Mouse (Mus musculus): ENCODE data around the gene Tomm34. TPM values are rescaled to one million over a fixed set of nuclear protein-coding genes. Genes with fewer than 3 reads are reported as not detected.

The Tomm34 gene
- polyA plus RNA-seq, 1 experiment: 36.0 TPM

DNA sequence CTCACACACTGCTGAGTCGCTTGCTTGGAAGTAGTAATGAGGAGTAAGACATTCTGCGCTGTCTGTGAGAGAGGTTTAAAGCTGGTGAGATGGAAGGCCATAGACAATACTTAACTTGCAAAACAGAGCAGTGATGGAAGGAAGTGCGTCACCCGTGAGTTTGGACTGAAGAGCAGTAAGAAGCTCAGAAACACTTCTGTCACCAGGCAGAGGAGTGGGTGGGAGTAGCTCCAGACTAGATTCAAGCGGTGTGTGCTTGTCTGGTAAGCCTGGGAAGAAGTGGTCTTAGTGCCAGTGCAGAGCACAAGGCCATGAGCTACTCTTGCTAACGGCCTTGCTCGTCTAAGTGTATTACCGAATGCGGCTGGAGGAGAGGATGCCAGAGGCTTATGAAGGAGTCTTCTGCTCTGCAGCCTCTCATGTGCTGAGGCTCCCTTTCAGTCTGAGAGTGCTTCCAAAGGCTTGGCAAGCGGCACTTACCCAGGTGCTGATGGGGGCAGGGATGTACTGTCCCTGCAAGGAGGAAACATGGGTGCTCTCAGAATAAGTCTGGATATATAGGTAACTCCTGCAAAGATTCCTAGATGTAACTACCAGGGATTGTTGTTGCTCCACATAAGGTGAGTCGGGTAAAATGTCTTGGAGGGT lies 27.8 kb upstream of the Tomm34 start:
- no peak for TF ChIP-seq POLR2A (IDR thresholded peaks at IDR 0.05; ENCODE audit: borderline replicate concordance, extremely low read depth, insufficient read depth, insufficient read length, poor library complexity, severe bottlenecking)
- no peak for TF ChIP-seq CTCF (IDR thresholded peaks at IDR 0.05; ENCODE audit: borderline replicate concordance, extremely low read depth, insufficient read depth, insufficient read length)
- DNase-seq (ENCODE audit: low read depth): no peak

DNA sequence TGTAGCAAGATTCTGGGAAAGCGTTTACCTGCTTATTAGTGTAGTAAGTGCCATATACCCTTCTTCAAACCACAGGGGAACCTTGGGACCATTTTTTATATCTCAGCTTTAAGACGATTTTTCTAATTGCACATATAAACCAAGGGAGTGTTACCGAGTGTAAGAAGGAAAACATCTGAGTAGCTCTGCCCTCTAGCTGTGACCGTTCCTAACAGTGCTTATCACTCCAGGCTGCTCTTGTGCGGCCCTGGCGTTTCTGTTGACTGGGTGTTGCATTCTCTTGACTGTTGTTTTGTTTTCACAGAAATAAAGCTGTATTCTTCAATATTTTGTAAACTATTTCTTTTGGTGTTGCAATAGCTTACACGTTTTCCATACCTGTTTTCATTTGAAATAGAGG lies 23.2 kb upstream of the Tomm34 start:
- TF ChIP-seq POLR2A (IDR thresholded peaks at IDR 0.05; ENCODE audit: borderline replicate concordance, extremely low read depth, insufficient read depth, insufficient read length, poor library complexity, severe bottlenecking) (no peak), CTCF (IDR thresholded peaks at IDR 0.05; ENCODE audit: borderline replicate concordance, extremely low read depth, insufficient read depth, insufficient read length) (no peak)
- no peak for DNase-seq (ENCODE audit: low read depth)

DNA sequence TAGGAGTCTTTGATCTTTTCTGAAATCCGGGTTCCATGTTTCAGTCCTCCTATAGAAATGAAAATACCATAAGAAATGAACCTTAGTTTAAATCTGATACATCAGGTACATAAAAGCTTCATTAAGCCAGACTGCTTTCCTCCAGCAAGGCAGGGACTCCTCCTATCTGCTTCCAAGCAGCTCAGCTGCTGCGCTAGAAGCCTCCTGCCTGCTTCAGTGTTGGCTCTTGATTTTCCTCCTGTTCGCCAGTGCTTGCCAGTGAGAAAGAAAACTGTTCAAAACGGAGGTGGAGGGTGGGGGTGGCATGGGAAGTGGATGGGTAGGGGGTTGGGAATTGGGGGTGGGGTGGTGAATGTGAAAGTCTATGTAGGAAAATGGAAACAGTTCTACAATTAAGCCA lies 18.5 kb upstream of the Tomm34 start:
- DNase-seq (ENCODE audit: low read depth): no peak
- TF ChIP-seq CTCF (IDR thresholded peaks at IDR 0.05; ENCODE audit: borderline replicate concordance, extremely low read depth, insufficient read depth, insufficient read length) (no peak), POLR2A (IDR thresholded peaks at IDR 0.05; ENCODE audit: borderline replicate concordance, extremely low read depth, insufficient read depth, insufficient read length, poor library complexity, severe bottlenecking) (no peak)

DNA sequence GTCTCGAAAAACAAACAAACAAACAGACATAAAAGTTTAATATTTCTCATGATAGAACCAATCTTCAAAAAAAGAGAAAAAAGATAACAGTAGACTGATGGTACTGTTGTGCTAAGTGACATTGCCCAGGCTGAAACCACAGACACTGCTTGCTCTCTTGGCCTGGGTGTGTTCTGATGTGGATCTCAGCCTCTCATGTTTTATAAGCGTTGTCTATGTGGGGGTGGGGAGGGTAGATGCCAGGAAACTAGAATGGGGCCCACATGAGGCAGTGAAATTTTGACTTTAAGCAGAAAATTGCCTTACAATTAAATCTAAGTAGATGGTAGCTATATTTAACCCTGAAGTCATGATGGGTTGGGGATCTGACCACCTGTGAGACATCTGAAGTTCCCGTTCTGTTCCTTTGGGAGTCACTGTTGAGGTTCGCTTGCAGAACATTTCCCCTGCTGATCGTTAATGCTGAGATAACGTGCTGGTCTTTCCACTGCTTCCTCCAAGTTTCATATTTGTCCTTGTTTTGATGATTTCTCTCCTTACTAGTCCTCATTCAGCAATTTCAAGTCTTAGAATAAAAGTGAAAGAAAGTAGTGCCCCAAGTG lies 16.5 kb upstream of the Tomm34 start:
- TF ChIP-seq CTCF (IDR thresholded peaks at IDR 0.05; ENCODE audit: borderline replicate concordance, extremely low read depth, insufficient read depth, insufficient read length) (no peak), POLR2A (IDR thresholded peaks at IDR 0.05; ENCODE audit: borderline replicate concordance, extremely low read depth, insufficient read depth, insufficient read length, poor library complexity, severe bottlenecking) (no peak)
- no peak for DNase-seq (ENCODE audit: low read depth)

DNA sequence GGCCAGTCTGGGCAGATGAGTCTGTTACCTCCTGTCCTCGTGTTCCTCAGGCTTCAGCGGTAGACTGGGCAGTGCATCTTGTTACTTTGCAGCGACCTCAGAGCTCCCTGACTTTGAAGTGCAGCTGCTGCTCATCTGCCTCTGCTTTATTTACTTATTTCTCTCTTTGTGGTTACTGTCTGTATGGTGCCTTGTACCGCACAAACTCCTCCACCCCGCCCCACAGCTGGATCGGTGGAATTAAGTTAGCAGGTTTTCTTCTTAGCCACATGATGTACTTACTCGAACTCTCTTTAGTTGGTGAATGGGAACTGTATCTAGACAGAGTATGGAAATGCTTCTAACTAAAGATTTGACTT lies 13.4 kb upstream of the Tomm34 start:
- no peak for TF ChIP-seq POLR2A (IDR thresholded peaks at IDR 0.05; ENCODE audit: borderline replicate concordance, extremely low read depth, insufficient read depth, insufficient read length, poor library complexity, severe bottlenecking)
- TF ChIP-seq CTCF (IDR thresholded peaks at IDR 0.05; ENCODE audit: borderline replicate concordance, extremely low read depth, insufficient read depth, insufficient read length): no peak

DNA sequence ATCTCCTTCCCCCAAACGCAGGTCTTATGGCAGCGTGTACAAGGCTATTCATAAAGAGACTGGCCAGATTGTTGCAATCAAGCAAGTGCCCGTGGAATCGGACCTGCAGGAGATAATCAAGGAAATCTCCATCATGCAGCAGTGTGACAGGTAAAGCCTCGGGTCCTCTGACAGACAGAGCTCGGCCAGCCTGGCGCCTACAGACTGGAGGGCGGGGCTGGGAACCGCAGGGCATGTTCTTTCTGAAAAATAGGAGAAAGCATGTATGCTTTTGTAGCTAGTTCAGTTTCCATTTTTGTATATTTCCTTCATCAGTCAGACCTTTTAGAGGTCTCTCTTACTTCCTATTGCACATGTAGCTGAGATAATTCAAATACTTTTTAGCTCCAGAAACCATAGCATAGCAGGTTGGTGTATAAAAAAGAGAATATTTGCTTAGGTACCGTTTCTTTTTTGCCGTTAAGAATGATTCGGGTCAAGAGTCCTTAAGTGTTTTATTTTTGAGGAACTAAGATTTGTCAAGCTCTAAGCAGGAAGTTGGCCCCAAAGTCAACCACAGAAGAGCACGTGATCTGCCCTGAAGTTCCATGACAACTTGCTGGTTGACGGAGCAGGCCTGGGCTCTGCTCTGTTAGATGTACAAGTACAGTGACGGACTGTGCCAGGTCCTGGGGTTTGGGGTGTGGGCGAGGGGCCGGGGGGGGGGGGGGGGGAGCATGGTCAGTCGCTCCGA lies 12.8 kb upstream of the Tomm34 start:
- TF ChIP-seq CTCF (IDR thresholded peaks at IDR 0.05; ENCODE audit: borderline replicate concordance, extremely low read depth, insufficient read depth, insufficient read length): no peak
- no peak for TF ChIP-seq POLR2A (IDR thresholded peaks at IDR 0.05; ENCODE audit: borderline replicate concordance, extremely low read depth, insufficient read depth, insufficient read length, poor library complexity, severe bottlenecking)
- no peak for DNase-seq (ENCODE audit: low read depth)

More for the DNA sequence above, 13.4 kb upstream of the Tomm34 start:
- no peak for DNase-seq (ENCODE audit: low read depth)

DNA sequence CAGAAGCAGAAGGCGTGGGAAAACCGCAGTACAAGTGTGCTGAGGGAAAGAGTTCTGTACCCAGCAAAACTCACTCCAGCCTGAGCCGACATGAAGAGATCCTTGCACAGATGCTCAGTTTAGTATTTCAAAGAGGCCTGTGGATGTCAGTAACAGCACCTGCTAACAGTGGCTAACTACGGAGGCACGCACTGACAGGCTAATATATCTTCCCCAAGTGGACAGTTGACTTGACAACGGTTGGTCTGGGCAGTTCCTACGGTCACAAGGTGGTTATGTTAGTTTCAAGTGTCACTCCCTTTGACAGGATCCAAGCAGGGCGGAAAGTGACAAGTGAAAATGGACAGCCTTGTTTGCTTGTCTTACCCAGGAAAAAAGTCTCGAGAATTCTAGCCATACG lies 11.2 kb upstream of the Tomm34 start:
- DNase-seq (ENCODE audit: low read depth): no peak
- TF ChIP-seq CTCF (IDR thresholded peaks at IDR 0.05; ENCODE audit: borderline replicate concordance, extremely low read depth, insufficient read depth, insufficient read length) (no peak), POLR2A (IDR thresholded peaks at IDR 0.05; ENCODE audit: borderline replicate concordance, extremely low read depth, insufficient read depth, insufficient read length, poor library complexity, severe bottlenecking) (no peak)

DNA sequence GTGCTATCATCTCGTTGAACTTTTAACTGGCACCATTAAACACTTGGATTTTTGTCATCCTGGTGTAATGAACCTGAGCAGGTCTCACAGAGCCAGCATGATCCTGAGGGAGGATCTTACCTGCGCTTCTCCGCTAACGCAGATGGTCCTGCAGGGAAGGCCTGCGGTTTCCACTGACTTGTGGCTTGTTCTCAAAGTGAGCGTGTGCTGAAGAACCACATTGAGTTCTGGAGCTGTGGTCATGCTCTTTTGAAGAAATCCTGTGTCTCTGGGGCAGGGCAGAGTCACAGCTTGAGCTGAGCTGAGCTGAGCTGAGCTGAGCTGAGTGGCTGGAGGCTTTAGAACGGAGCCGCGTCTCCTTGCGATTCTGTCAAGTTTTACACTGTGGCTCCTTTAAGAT lies 10.6 kb upstream of the Tomm34 start:
- no peak for TF ChIP-seq POLR2A (IDR thresholded peaks at IDR 0.05; ENCODE audit: borderline replicate concordance, extremely low read depth, insufficient read depth, insufficient read length, poor library complexity, severe bottlenecking)
- no peak for TF ChIP-seq CTCF (IDR thresholded peaks at IDR 0.05; ENCODE audit: borderline replicate concordance, extremely low read depth, insufficient read depth, insufficient read length)
- DNase-seq (ENCODE audit: low read depth): no peak

DNA sequence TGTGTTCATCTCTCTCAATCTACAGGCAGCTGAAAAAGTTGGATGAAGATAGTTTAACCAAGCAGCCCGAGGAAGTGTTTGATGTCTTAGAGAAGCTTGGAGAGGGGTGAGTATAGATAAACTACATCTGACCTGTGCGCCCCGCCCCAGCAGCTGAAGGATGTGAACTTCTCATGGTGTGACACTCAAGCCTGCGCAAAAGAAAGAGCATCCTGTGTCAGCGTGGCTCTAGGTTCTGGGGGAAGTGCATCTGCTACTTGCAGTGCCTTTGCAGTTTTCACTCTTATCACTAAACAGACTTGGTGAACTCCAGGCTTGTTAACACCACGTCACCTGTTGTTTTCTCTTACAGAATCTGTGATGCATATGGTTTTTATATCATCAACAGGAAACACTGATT lies 8.5 kb upstream of the Tomm34 start:
- TF ChIP-seq POLR2A (IDR thresholded peaks at IDR 0.05; ENCODE audit: borderline replicate concordance, extremely low read depth, insufficient read depth, insufficient read length, poor library complexity, severe bottlenecking): no peak
- no peak for TF ChIP-seq CTCF (IDR thresholded peaks at IDR 0.05; ENCODE audit: borderline replicate concordance, extremely low read depth, insufficient read depth, insufficient read length)
- no peak for DNase-seq (ENCODE audit: low read depth)

DNA sequence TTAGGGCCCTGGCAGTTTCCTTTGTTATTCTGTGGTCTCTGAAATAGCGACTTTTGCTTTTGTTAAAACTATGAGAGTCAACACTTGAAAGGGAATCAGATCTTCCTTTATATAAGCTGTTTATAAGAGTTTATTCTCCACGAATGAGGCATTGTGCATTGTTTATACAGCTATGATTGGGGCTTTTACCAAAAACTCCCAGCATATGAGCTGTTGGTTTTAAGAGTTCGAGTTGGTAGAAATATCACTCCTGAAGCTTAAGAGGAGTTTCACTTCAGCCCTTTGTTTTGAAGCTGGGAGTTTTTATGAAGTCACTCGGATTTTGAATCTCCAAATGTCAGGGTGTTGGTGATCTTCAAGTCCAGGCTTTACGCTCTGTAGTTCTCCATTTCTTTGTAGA lies 6.9 kb upstream of the Tomm34 start:
- no peak for TF ChIP-seq POLR2A (IDR thresholded peaks at IDR 0.05; ENCODE audit: borderline replicate concordance, extremely low read depth, insufficient read depth, insufficient read length, poor library complexity, severe bottlenecking)
- no peak for TF ChIP-seq CTCF (IDR thresholded peaks at IDR 0.05; ENCODE audit: borderline replicate concordance, extremely low read depth, insufficient read depth, insufficient read length)
- no peak for DNase-seq (ENCODE audit: low read depth)

DNA sequence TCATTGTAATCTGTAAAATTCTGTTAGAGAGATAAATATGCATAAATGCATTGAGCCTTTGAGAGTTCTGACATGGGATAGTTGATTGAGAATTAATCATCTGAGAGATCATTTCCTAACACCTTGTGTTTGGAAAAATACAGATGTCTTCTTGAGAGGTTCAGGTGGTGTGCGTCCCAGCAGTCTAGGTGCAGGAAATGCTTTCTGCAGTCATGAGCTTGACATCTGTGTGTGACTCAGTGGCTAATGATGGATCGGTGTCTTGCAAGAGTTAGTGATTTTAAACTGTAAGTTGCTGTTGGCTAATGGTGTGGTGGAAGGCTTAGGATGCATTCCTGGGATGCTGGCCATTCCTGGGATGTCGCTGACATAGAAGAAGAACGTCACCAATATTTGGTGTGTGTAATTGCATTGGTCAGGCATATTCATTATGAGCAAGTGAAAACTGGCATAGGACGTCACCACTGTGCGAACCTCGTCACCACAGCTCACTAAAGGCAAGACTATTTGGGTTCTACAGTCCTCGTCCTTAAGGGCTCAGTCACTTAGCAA lies 6.0 kb upstream of the Tomm34 start:
- no peak for TF ChIP-seq POLR2A (IDR thresholded peaks at IDR 0.05; ENCODE audit: borderline replicate concordance, extremely low read depth, insufficient read depth, insufficient read length, poor library complexity, severe bottlenecking)
- no peak for TF ChIP-seq CTCF (IDR thresholded peaks at IDR 0.05; ENCODE audit: borderline replicate concordance, extremely low read depth, insufficient read depth, insufficient read length)
- no peak for DNase-seq (ENCODE audit: low read depth)
